Mouse (Mus musculus) forelimb bud, embryonic 11.5 days (tissue): ENCODE measurements around the gene Gm7579.
"Not testable (repeated sequence)": the region's sequence is repeated elsewhere in the genome, so short reads cannot be mapped to it uniquely, and the experiment has no call there.

Source experiments
- DNase-seq: peaks from one replicate; pipeline ENCODE4 v3.0.0-alpha.2; 2012; ENCODE audit warnings: low read depth, low spot score

Gm7579 gene

GRCm38 (mm10) chr7:142211559-142211958 is at the start of gene Gm7579:
Gene Gm7579, plus strand, starts transcription at chr7:142211859.
- no peak for DNase-seq

- DNase-seq = not testable (repeated sequence)
These were observed 46.0 kb upstream of the Gm7579 start, which contains the start of gene Gm4553 for GRCm38 (mm10) chr7:142165639-142166038. Gene Gm4553, minus strand, starts transcription at chr7:142165739.

- peak; percentile 35 for DNase-seq
These were observed 41.8 kb upstream of the Gm7579 start for GRCm38 (mm10) chr7:142169836-142170235.

GRCm38 (mm10) chr7:142175905-142176304 is 35.8 kb upstream of the Gm7579 start, which contains the start of gene Krtap5-2:
Gene Krtap5-2, minus strand, starts transcription at chr7:142176005.
- DNase-seq = not testable (repeated sequence)

- no peak for DNase-seq
These were observed 33.0 kb upstream of the Gm7579 start for GRCm38 (mm10) chr7:142178685-142179084.

- DNase-seq = no peak
These were observed 30.6 kb upstream of the Gm7579 start for GRCm38 (mm10) chr7:142181021-142181420.

- no peak for DNase-seq
These were observed 23.5 kb upstream of the Gm7579 start for GRCm38 (mm10) chr7:142188156-142188555.

- no peak for DNase-seq
These were observed 21.4 kb upstream of the Gm7579 start, which contains the start of gene Gm10153 for GRCm38 (mm10) chr7:142190289-142190688. Gene Gm10153, minus strand, starts transcription at chr7:142190389.

- no peak for DNase-seq
These were observed 12.9 kb upstream of the Gm7579 start for GRCm38 (mm10) chr7:142198748-142199147.

- no peak for DNase-seq
These were observed 10.6 kb upstream of the Gm7579 start, which contains the start of gene Krtap5-3 for GRCm38 (mm10) chr7:142201064-142201463. Gene Krtap5-3, plus strand, starts transcription at chr7:142201364.

- no peak for DNase-seq
These were observed 6.2 kb upstream of the Gm7579 start for GRCm38 (mm10) chr7:142205488-142205887.

GRCm38 (mm10) chr7:142206891-142207290 is 4.8 kb upstream of the Gm7579 start:
- not testable (repeated sequence) for DNase-seq

- not testable (repeated sequence) for DNase-seq
These were observed 477 bp downstream of the Gm7579 start for GRCm38 (mm10) chr7:142212136-142212535.

GRCm38 (mm10) chr7:142224518-142224917 is 12.9 kb downstream of the Gm7579 start:
- no peak for DNase-seq

- not testable (repeated sequence) for DNase-seq
These were observed 18.2 kb downstream of the Gm7579 start, which contains the start of gene Krtap5-5 for GRCm38 (mm10) chr7:142229871-142230270. Gene Krtap5-5, minus strand, starts transcription at chr7:142229971.

- no peak for DNase-seq
These were observed 19.9 kb downstream of the Gm7579 start for GRCm38 (mm10) chr7:142231540-142231939.

- DNase-seq = no peak
These were observed 29.3 kb downstream of the Gm7579 start, which contains the start of gene Gm40460 for GRCm38 (mm10) chr7:142240978-142241377. Gene Gm40460, minus strand, starts transcription at chr7:142241078.

- DNase-seq = peak; percentile 31
These were observed 38.2 kb downstream of the Gm7579 start for GRCm38 (mm10) chr7:142249824-142250223.

GRCm38 (mm10) chr7:142255517-142255916 is 43.9 kb downstream of the Gm7579 start:
- DNase-seq = peak; percentile 20

- DNase-seq = not testable (repeated sequence)
These were observed 46.6 kb downstream of the Gm7579 start, which contains the start of gene Gm2431 for GRCm38 (mm10) chr7:142258254-142258653. Gene Gm2431, minus strand, starts transcription at chr7:142258354.
